Mouse (Mus musculus) layer of hippocampus, adult 2 months (tissue): ENCODE results near the gene Nek7. TPM values are rescaled to one million over a fixed set of nuclear protein-coding genes. Genes with fewer than 3 reads are reported as not detected.

ENCODE experiments used
- DNase-seq, 2 experiments: peaks; one replicate each; pipeline ENCODE4 v3.0.0; 2022; ENCODE audit warnings: low spot score in 2 of 2
- H3K27ac ChIP-seq: fragments of 200-600 bp; 2 replicates; pipeline ENCODE4 v1.8.1; 2022
- H3K4me3 ChIP-seq: fragments of 200-600 bp; 2 replicates; pipeline ENCODE4 v1.8.1; 2022; ENCODE audit warnings: mild to moderate bottlenecking
- CTCF ChIP-seq: fragments of 200-600 bp; conservative IDR thresholded peaks from 2 replicates; pipeline ENCODE4 v1.8.1; 2022; ENCODE audit warnings: antibody characterized with exemption, mild to moderate bottlenecking, moderate library complexity
- total RNA-seq, 2 experiments: library from RNA; stranded (reverse); gene quantifications; 2 replicates each; pipeline ENCODE4 v1.2.3; 2021

Nek7 gene
- total RNA-seq, 2 experiments from 2014 or later, result 33.9 to 34.9 TPM

GRCm38 (mm10) chr1:138619114-138619971, 598 bp downstream of the Nek7 start:
- TF ChIP-seq CTCF, result no peak
- Histone ChIP-seq H3K4me3 (peak overlapping the region; percentile 84), H3K27ac (peak overlapping the region; percentile 95)
- DNase-seq, result peak; percentile 95

GRCm38 (mm10) chr1:138618012-138618354, 2.0 kb downstream of the Nek7 start:
- DNase-seq, result peak; percentile 74
- H3K4me3 ChIP-seq, result peak overlapping the region; percentile 84
- H3K27ac ChIP-seq, result peak overlapping the region; percentile 95
- peak; percentile 75 for TF ChIP-seq CTCF

GRCm38 (mm10) chr1:138617279-138618011, 2.5 kb downstream of the Nek7 start:
- no peak for TF ChIP-seq CTCF
- Histone ChIP-seq H3K27ac (peak overlapping the region; percentile 84), H3K4me3 (peak overlapping the region; percentile 84)
- DNase-seq, result peak in 1 of 2 experiments; percentile 17

- Histone ChIP-seq H3K4me3 (no peak overlapping the region), H3K27ac (peak overlapping the region; percentile 61; the same call in 1 of the 2 replicates)
- no peak for TF ChIP-seq CTCF
- no peak for DNase-seq
Observed at GRCm38 (mm10) chr1:138615388-138615787, 4.6 kb downstream of the Nek7 start.

GRCm38 (mm10) chr1:138614552-138615287, 5.2 kb downstream of the Nek7 start:
- no peak for TF ChIP-seq CTCF
- Histone ChIP-seq H3K27ac (peak overlapping the region; percentile 61; the same call in 1 of the 2 replicates), H3K4me3 (no peak overlapping the region)
- no peak for DNase-seq

GRCm38 (mm10) chr1:138612177-138612576, 7.8 kb downstream of the Nek7 start:
- TF ChIP-seq CTCF, result no peak
- DNase-seq, result no peak
- no peak overlapping the region for H3K4me3 ChIP-seq
- H3K27ac ChIP-seq, result no peak overlapping the region

GRCm38 (mm10) chr1:138609176-138609575, 10.8 kb downstream of the Nek7 start:
- Histone ChIP-seq H3K27ac (no peak overlapping the region), H3K4me3 (0 out of 2 replicates have a peak overlapping the region, but pooled peaks have one; percentile 17)
- DNase-seq, result no peak
- no peak for TF ChIP-seq CTCF

GRCm38 (mm10) chr1:138608336-138608735, 11.6 kb downstream of the Nek7 start:
- no peak for TF ChIP-seq CTCF
- no peak for DNase-seq
- no peak overlapping the region for H3K4me3 ChIP-seq
- H3K27ac ChIP-seq, result no peak overlapping the region

GRCm38 (mm10) chr1:138607862-138608261, 12.1 kb downstream of the Nek7 start:
- no peak overlapping the region for H3K27ac ChIP-seq
- H3K4me3 ChIP-seq, result no peak overlapping the region
- DNase-seq, result no peak
- TF ChIP-seq CTCF, result no peak

GRCm38 (mm10) chr1:138606771-138607170, 13.2 kb downstream of the Nek7 start:
- no peak for DNase-seq
- no peak for TF ChIP-seq CTCF
- no peak overlapping the region for H3K4me3 ChIP-seq
- H3K27ac ChIP-seq, result no peak overlapping the region

GRCm38 (mm10) chr1:138604736-138605135, 15.2 kb downstream of the Nek7 start:
- TF ChIP-seq CTCF, result no peak
- H3K27ac ChIP-seq, result no peak overlapping the region
- no peak for DNase-seq
- no peak overlapping the region for H3K4me3 ChIP-seq

- no peak for TF ChIP-seq CTCF
- Histone ChIP-seq H3K4me3 (no peak overlapping the region), H3K27ac (no peak overlapping the region)
- no peak for DNase-seq
Observed at GRCm38 (mm10) chr1:138603974-138604373, 16.0 kb downstream of the Nek7 start.

GRCm38 (mm10) chr1:138598087-138598486, 21.9 kb downstream of the Nek7 start:
- no peak for TF ChIP-seq CTCF
- H3K4me3 ChIP-seq, result no peak overlapping the region
- DNase-seq, result no peak
- no peak overlapping the region for H3K27ac ChIP-seq
